10 mouse cellular contexts compared by ENCODE assay signal in genomic region chr4:135571037-135571550, GRCm38 (mm10). TPM values are rescaled to one million over a fixed set of nuclear protein-coding genes. Genes with fewer than 3 reads are reported as not detected.
DNase-seq lines count a peak whose midpoint lies in the region; ATAC-seq lines count a peak whose summit lies in the region.
"Had no signal": no experiment of that assay in that cellular context is flagged by ENCODE, and none has a peak within 500 bp of the region (broad histone marks: within the 10 kb centered on the region; RNA-seq: fewer than 3 reads in every experiment).

No protein-coding gene starts in this region.

- H3K4me1 ChIP-seq in forebrain, embryonic 12.5 days, result peaks cover 69% of the 10 kb centered on the region
- H3K4me1 ChIP-seq in forebrain, embryonic 16.5 days (replicated peaks; ENCODE audit: control insufficient read depth, insufficient read depth, low read length), result peaks cover 30% of the 10 kb centered on the region
- H3K4me1 ChIP-seq in kidney, embryonic 16.5 days (ENCODE audit: insufficient read depth, low read length), result peaks cover 25% of the 10 kb centered on the region

- no peaks in the 10 kb centered on the region for H3K36me3 ChIP-seq in forebrain, embryonic 12.5 days (replicated peaks)
- H3K36me3 ChIP-seq in forebrain, embryonic 16.5 days (ENCODE audit: control insufficient read depth, insufficient read depth), result no peaks in the 10 kb centered on the region
- H3K36me3 ChIP-seq in kidney, embryonic 16.5 days (ENCODE audit: insufficient read depth, low read length), result no peaks in the 10 kb centered on the region

- no peak for DNase-seq in kidney, adult 18-20 months
- DNase-seq in 3T3-L1 (ENCODE audit: low read depth, low spot score), result peak; percentile 37
- peak; percentile 28 for DNase-seq in forelimb bud, embryonic 11.5 days (ENCODE audit: low read depth, low spot score)
- DNase-seq in urinary bladder, adult 18-20 months (ENCODE audit: low spot score in 2 of 2), result no peak
- DNase-seq: right cerebral cortex, postnatal 4 days had no signal

- no peak for ATAC-seq in forebrain, embryonic 12.5 days (ENCODE audit: low FRiP score)
- no peak for ATAC-seq in forebrain, embryonic 16.5 days
- ATAC-seq in kidney, embryonic 16.5 days (ENCODE audit: low FRiP score, low TSS enrichment), result peak; percentile 8; the same call in 1 of the 2 replicates
- ATAC-seq in activated CD4-positive, CD25-positive, alpha-beta regulatory T cell, adult 4 months, result no peak

- 56% methylated on average over 6 of the region's 6 CpGs for WGBS in forebrain, embryonic 12.5 days
- 62% methylated on average over 6 of the region's 6 CpGs for WGBS in forebrain, embryonic 16.5 days
- 64% methylated on average over 6 of the region's 6 CpGs for WGBS in kidney, embryonic 16.5 days

- H3K4me2 ChIP-seq in forebrain, embryonic 12.5 days, result 0 out of 2 replicates have a peak overlapping the region, but pooled peaks have one; percentile 53
- H3K4me2 ChIP-seq in forebrain, embryonic 16.5 days (ENCODE audit: low read length), result no peak overlapping the region
- H3K4me2 ChIP-seq in kidney, embryonic 16.5 days (replicated peaks; ENCODE audit: low read depth, low read length), result no peak overlapping the region

- H3K27me3 ChIP-seq in forebrain, embryonic 12.5 days, result peaks cover 79% of the 10 kb centered on the region
- H3K27me3 ChIP-seq in forebrain, embryonic 16.5 days (replicated peaks; ENCODE audit: control insufficient read depth, insufficient read depth, low read length), result peaks cover 13% of the 10 kb centered on the region; the same call in 1 of the 2 replicates
- peaks cover 70% of the 10 kb centered on the region for H3K27me3 ChIP-seq in kidney, embryonic 16.5 days (ENCODE audit: insufficient read depth, low read length)

- H3K9me3 ChIP-seq in forebrain, embryonic 12.5 days, result no peaks in the 10 kb centered on the region
- no peaks in the 10 kb centered on the region for H3K9me3 ChIP-seq in forebrain, embryonic 16.5 days (ENCODE audit: control insufficient read depth, low read length)
- no peaks in the 10 kb centered on the region for H3K9me3 ChIP-seq in kidney, embryonic 16.5 days (ENCODE audit: low read length)

- H3K27ac ChIP-seq in forebrain, embryonic 12.5 days, result no peak overlapping the region
- no peak overlapping the region for H3K27ac ChIP-seq in forebrain, embryonic 16.5 days (ENCODE audit: low read length)
- H3K27ac ChIP-seq in kidney, embryonic 16.5 days (ENCODE audit: low read length), result no peak overlapping the region
- H3K27ac ChIP-seq: liver, embryonic 14.5 days had no signal

- H3K4me3 ChIP-seq in forebrain, embryonic 12.5 days (replicated peaks), result 0 out of 2 replicates have a peak overlapping the region, but pooled peaks have one; percentile 33
- H3K4me3 ChIP-seq in forebrain, embryonic 16.5 days (replicated peaks; ENCODE audit: low read length), result no peak overlapping the region
- H3K4me3 ChIP-seq in kidney, embryonic 16.5 days (ENCODE audit: low read length), result no peak overlapping the region

- 0 out of 2 replicates have a peak overlapping the region, but pooled peaks have one; percentile 40 for H3K9ac ChIP-seq in forebrain, embryonic 12.5 days
- H3K9ac ChIP-seq in forebrain, embryonic 16.5 days (replicated peaks; ENCODE audit: low read depth, low read length), result no peak overlapping the region
- no peak overlapping the region for H3K9ac ChIP-seq in kidney, embryonic 16.5 days (replicated peaks; ENCODE audit: low read length)
- H3K9ac ChIP-seq: liver, embryonic 14.5 days had no signal

RNA-seq across cellular contexts. Expression of gene Grhl3, which starts 2.3 kb away (rescaled TPM):
- 1.9 and 2.8 TPM in 2 replicates for polyA plus RNA-seq in forebrain, embryonic 12.5 days (2016; fragmentation: Nextera tagmentation; extraction: Ambion mirVana)
- polyA plus RNA-seq in forebrain, embryonic 16.5 days (2015; fragmentation: Nextera tagmentation; extraction: Ambion mirVana), result 0.39 and 0.60 TPM in 2 replicates
- 3.6 and 4.9 TPM in 2 replicates for polyA plus RNA-seq in kidney, embryonic 16.5 days (2015; fragmentation: Nextera tagmentation; extraction: Ambion mirVana)
- not detected for polyA plus RNA-seq in activated CD4-positive, CD25-positive, alpha-beta regulatory T cell, adult 4 months (2017; shearing (Covaris generic))

Comparison
In these comparisons a context has a peak if more than half of its experiments do, and no peak if none do; other contexts are left out.
1. DNase-seq: peak in 3T3-L1 (single experiment) and forelimb bud, embryonic 11.5 days (single experiment); none in kidney, adult 18-20 months (single experiment) and urinary bladder, adult 18-20 months (0 of 2).